8 mouse cellular contexts compared by ENCODE assay signal in genomic region chr12:70824729-70825650, GRCm38 (mm10). TPM values are rescaled to one million over a fixed set of nuclear protein-coding genes. Genes with fewer than 3 reads are reported as not detected.
DNase-seq lines count a peak whose midpoint lies in the region; ATAC-seq and TF ChIP-seq lines count a peak whose summit lies in the region.

Frmd6 (plus strand) TSS chr12:70825514.

- peak within 1 kb of the TSS; percentile 90 for H3ac ChIP-seq in C2C12 (ENCODE audit: control insufficient read depth, insufficient read length, low read depth)

- H3K9ac ChIP-seq in heart, embryonic 12.5 days, result peak within 1 kb of the TSS; percentile 95
- peak within 1 kb of the TSS; percentile 81 for H3K9ac ChIP-seq in liver, embryonic 12.5 days
- H3K9ac ChIP-seq in stomach, embryonic 15.5 days, result peak within 1 kb of the TSS; percentile 77

- peak within 1 kb of the TSS; percentile 97 for H3K27ac ChIP-seq in heart, embryonic 12.5 days (ENCODE audit: poor library complexity, severe bottlenecking)
- peak within 1 kb of the TSS; percentile 88 for H3K27ac ChIP-seq in liver, embryonic 12.5 days
- H3K27ac ChIP-seq in stomach, embryonic 15.5 days, result peak within 1 kb of the TSS; percentile 99

- peak within 1 kb of the TSS; percentile 74 for H3K4me3 ChIP-seq in C2C12 (ENCODE audit: insufficient read depth, poor library complexity, severe bottlenecking)
- H3K4me3 ChIP-seq in erythroblast, embryonic 14.5 days (replicated peaks), result peak within 1 kb of the TSS; percentile 69
- peak within 1 kb of the TSS; percentile 87 for H3K4me3 ChIP-seq in heart, embryonic 12.5 days
- H3K4me3 ChIP-seq in liver, embryonic 12.5 days, result peak within 1 kb of the TSS; percentile 73
- peak within 1 kb of the TSS; percentile 82 for H3K4me3 ChIP-seq in stomach, embryonic 15.5 days (replicated peaks)

- DNase-seq in brain, embryonic 14.5 days (ENCODE audit: low read depth), result peak; percentile 99
- peak; percentile 97 for DNase-seq in kidney, postnatal 10 days
- peak; percentile 91 to 93 for DNase-seq in natural killer cell, adult 2 months (ENCODE audit: low spot score in 2 of 2)

- peaks cover 6% of the 10 kb centered on the region for H3K36me3 ChIP-seq in C2C12 (ENCODE audit: control insufficient read depth, insufficient read depth)
- no peaks in the 10 kb centered on the region for H3K36me3 ChIP-seq in erythroblast, embryonic 14.5 days (ENCODE audit: control insufficient read depth)
- no peaks in the 10 kb centered on the region for H3K36me3 ChIP-seq in heart, embryonic 12.5 days
- no peaks in the 10 kb centered on the region for H3K36me3 ChIP-seq in liver, embryonic 12.5 days
- H3K36me3 ChIP-seq in stomach, embryonic 15.5 days, result no peaks in the 10 kb centered on the region

- WGBS in heart, embryonic 12.5 days, result under 1% methylated on average over 59 of the region's 75 CpGs
- WGBS in liver, embryonic 12.5 days (ENCODE audit: insufficient replicate concordance), result under 1% methylated on average over 70 of the region's 75 CpGs
- WGBS in stomach, embryonic 15.5 days, result 1% methylated on average over 63 of the region's 75 CpGs

- TF ChIP-seq POLR2A in brain, embryonic 14.5 days (IDR thresholded peaks at IDR 0.05; ENCODE audit: borderline replicate concordance, extremely low read depth, insufficient read depth, insufficient read length, poor library complexity, severe bottlenecking), result peak; percentile 91

- peaks cover 41% of the 10 kb centered on the region for H3K79me3 ChIP-seq in C2C12 (ENCODE audit: low read depth)

- TF ChIP-seq CTCF in C2C12 (IDR thresholded peaks at IDR 0.05; ENCODE audit: control insufficient read depth, insufficient read depth, insufficient read length), result peak; percentile 75
- no peak; the same call in 1 of the 2 replicates for TF ChIP-seq CTCF in brain, embryonic 14.5 days (IDR thresholded peaks at IDR 0.05; ENCODE audit: borderline replicate concordance, extremely low read depth, insufficient read depth, insufficient read length)

- peaks cover 45% of the 10 kb centered on the region for H3K79me2 ChIP-seq in C2C12 (ENCODE audit: control insufficient read depth, insufficient read depth)

- H3K27me3 ChIP-seq in C2C12 (ENCODE audit: control insufficient read depth, insufficient read depth, insufficient read length), result no peaks in the 10 kb centered on the region
- H3K27me3 ChIP-seq in erythroblast, embryonic 14.5 days (ENCODE audit: control insufficient read depth), result peaks cover 51% of the 10 kb centered on the region
- no peaks in the 10 kb centered on the region for H3K27me3 ChIP-seq in heart, embryonic 12.5 days (replicated peaks)
- peaks cover 11% of the 10 kb centered on the region for H3K27me3 ChIP-seq in liver, embryonic 12.5 days (replicated peaks)
- H3K27me3 ChIP-seq in stomach, embryonic 15.5 days (replicated peaks), result no peaks in the 10 kb centered on the region

- H3K4me1 ChIP-seq in erythroblast, embryonic 14.5 days (ENCODE audit: control insufficient read depth), result peaks cover 26% of the 10 kb centered on the region
- peaks cover 22% of the 10 kb centered on the region for H3K4me1 ChIP-seq in heart, embryonic 12.5 days (replicated peaks)
- H3K4me1 ChIP-seq in liver, embryonic 12.5 days, result peaks cover 39% of the 10 kb centered on the region
- peaks cover 5% of the 10 kb centered on the region; the same call in 1 of the 2 replicates for H3K4me1 ChIP-seq in stomach, embryonic 15.5 days

- no peaks in the 10 kb centered on the region for H3K9me3 ChIP-seq in erythroblast, embryonic 14.5 days (ENCODE audit: control insufficient read depth, low read length)
- H3K9me3 ChIP-seq in heart, embryonic 12.5 days (replicated peaks), result no peaks in the 10 kb centered on the region
- H3K9me3 ChIP-seq in liver, embryonic 12.5 days (replicated peaks), result no peaks in the 10 kb centered on the region
- H3K9me3 ChIP-seq in stomach, embryonic 15.5 days, result no peaks in the 10 kb centered on the region

- peak within 1 kb of the TSS; percentile 89 for H3K4me2 ChIP-seq in heart, embryonic 12.5 days
- peak within 1 kb of the TSS; percentile 98 for H3K4me2 ChIP-seq in liver, embryonic 12.5 days
- H3K4me2 ChIP-seq in stomach, embryonic 15.5 days, result peak within 1 kb of the TSS; percentile 79

- peak; percentile 94 for ATAC-seq in heart, embryonic 12.5 days (ENCODE audit: insufficient number of reproducible peaks, low FRiP score)
- peak; percentile 90 for ATAC-seq in liver, embryonic 12.5 days
- peak; percentile 92 for ATAC-seq in stomach, embryonic 15.5 days (ENCODE audit: insufficient read depth, low FRiP score, low read depth)

TF ChIP-seq in C2C12, 6 proteins besides CTCF, POLR2A, EP300 and RAD21:
- TF ChIP-seq MAX (IDR thresholded peaks at IDR 0.05), result no peak

RNA-seq across cellular contexts. Expression of gene Frmd6, which starts in this region (rescaled TPM):
- 29.2 TPM for polyA plus RNA-seq in C2C12 (2012; fragmentation: generic; extraction: Trizol)
- polyA plus RNA-seq in brain, embryonic 14.5 days (2012; rRNA removed), result 10.6 and 13.2 TPM in 2 replicates
- 0.01 TPM in 1 of 2 replicates, not detected in the other for polyA plus RNA-seq in erythroblast, embryonic 14.5 days (2012)
- polyA plus RNA-seq in heart, embryonic 12.5 days (2016; fragmentation: Nextera tagmentation; extraction: Ambion mirVana), result 29.4 and 29.6 TPM in 2 replicates
- polyA plus RNA-seq in liver, embryonic 12.5 days (2016; fragmentation: Nextera tagmentation; extraction: Ambion mirVana), result 5.0 and 5.3 TPM in 2 replicates
- polyA plus RNA-seq in stomach, embryonic 15.5 days (2015; fragmentation: Nextera tagmentation; extraction: Ambion mirVana), result 25.0 and 25.3 TPM in 2 replicates

Comparison
In these comparisons a context has a peak if more than half of its experiments do, and no peak if none do; other contexts are left out.
1. Peak in every context shown above with its lines: DNase-seq, ATAC-seq, H3K4me3 ChIP-seq and H3K27ac ChIP-seq.